Mouse (Mus musculus): Measurements from ENCODE around the gene Mrpl1. TPM values are rescaled to one million over a fixed set of nuclear protein-coding genes. Genes with fewer than 3 reads are reported as not detected.

Gene Mrpl1
- polyA plus RNA-seq, 1 experiment from 2014 or later = 15.2 TPM

- Histone ChIP-seq H3K27ac (ENCODE audit: low read length) (no peak overlapping the region), H3K36me3 (ENCODE audit: control insufficient read depth, insufficient read depth, low read length) (no peaks in the 10 kb centered on the region), H3K4me3 (ENCODE audit: low read depth, low read length) (no peak overlapping the region), H3K9ac (ENCODE audit: low read depth, low read length) (no peak overlapping the region), H3K9me3 (replicated peaks; ENCODE audit: control insufficient read depth, low read length, poor library complexity, severe bottlenecking) (no peaks in the 10 kb centered on the region), H3K4me1 (ENCODE audit: control insufficient read depth, insufficient read depth, low read length) (no peaks in the 10 kb centered on the region), H3K27me3 (ENCODE audit: control insufficient read depth, insufficient read depth, low read depth, low read length) (no peaks in the 10 kb centered on the region), H3K4me2 (ENCODE audit: low read length) (no peak overlapping the region)
- no peak for ATAC-seq
- 60% methylated on average over 6 of the region's 6 CpGs for WGBS
Measured at GRCm38 (mm10) chr5:96198271-96198670, 11.0 kb upstream of the Mrpl1 start.

- H3K4me2 ChIP-seq (ENCODE audit: low read length) = no peak overlapping the region
Measured at GRCm38 (mm10) chr5:96200269-96200668, 9.0 kb upstream of the Mrpl1 start.

DNA sequence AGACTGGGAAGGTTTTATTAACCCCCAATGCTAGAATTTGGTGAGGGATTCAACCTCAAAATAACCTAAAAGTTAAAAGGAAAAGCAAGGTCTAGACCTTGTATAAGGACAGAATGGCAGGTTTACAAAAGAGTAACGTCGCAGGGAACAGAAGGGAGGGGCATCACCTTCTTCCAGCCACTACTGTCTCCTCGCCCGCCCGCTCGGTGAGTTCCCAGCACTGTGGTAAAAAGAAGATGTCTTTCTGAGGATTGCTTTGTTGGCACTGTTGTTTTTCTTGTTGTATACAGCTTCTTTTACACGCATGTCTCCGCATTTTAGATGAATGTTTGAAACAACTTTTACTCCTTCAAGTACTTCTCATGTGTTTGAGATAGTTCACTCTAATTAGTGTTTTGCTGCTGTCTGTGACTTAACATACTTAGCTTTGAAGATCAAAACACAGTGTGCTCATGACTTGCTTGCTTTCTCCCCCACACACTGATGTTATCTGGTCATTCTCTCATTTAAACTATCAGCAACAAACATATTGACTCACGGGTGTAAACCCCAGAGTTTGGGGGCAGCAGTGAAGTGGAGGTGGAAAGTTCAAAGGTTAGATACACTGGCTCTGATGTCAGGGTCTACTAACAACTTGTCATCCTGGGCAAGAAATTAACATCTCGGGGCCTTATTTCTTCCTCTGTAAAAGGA lies 7.7 kb upstream of the Mrpl1 start:
- no peak overlapping the region for H3K9ac ChIP-seq (ENCODE audit: low read depth, low read length)
- 85% methylated on average over 10 of the region's 10 CpGs for WGBS

More at GRCm38 (mm10) chr5:96200269-96200668, 9.0 kb upstream of the Mrpl1 start:
- no peaks in the 10 kb centered on the region for H3K4me1 ChIP-seq (ENCODE audit: control insufficient read depth, insufficient read depth, low read length)
- no peak overlapping the region for H3K27ac ChIP-seq (ENCODE audit: low read length)
- no peaks in the 10 kb centered on the region for H3K27me3 ChIP-seq (ENCODE audit: control insufficient read depth, insufficient read depth, low read depth, low read length)
- H3K4me3 ChIP-seq (ENCODE audit: low read depth, low read length) = no peak overlapping the region
- 80% methylated on average over 3 of the region's 3 CpGs for WGBS
- ATAC-seq = no peak
- no peak overlapping the region for H3K9ac ChIP-seq (ENCODE audit: low read depth, low read length)
- H3K36me3 ChIP-seq (ENCODE audit: control insufficient read depth, insufficient read depth, low read length) = no peaks in the 10 kb centered on the region
- no peaks in the 10 kb centered on the region for H3K9me3 ChIP-seq (replicated peaks; ENCODE audit: control insufficient read depth, low read length, poor library complexity, severe bottlenecking)

DNA sequence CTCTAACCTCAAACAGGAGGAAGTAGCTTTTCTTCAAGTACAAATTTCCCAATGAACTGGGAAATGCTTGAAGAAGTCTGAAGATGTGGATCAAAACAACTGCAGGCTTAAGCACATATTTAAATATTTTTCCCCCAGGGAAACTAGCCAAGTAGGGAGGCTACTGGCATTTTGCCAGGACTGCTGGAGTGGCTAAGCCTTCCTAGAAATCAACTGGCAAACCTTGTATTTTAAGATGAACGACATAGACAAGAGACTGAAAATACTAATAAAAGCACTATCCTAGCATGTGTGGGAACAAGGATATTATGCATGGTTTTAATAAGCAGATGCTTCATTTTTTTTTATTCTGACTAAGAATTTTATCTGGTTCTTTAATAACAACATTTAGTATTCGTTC lies 2.4 kb upstream of the Mrpl1 start:
- no peak overlapping the region for H3K27ac ChIP-seq (ENCODE audit: low read length)
- WGBS = 47% methylated on average over 2 of the region's 2 CpGs

More for the DNA sequence above, 7.7 kb upstream of the Mrpl1 start:
- no peak overlapping the region for H3K4me2 ChIP-seq (ENCODE audit: low read length)
- no peaks in the 10 kb centered on the region for H3K27me3 ChIP-seq (ENCODE audit: control insufficient read depth, insufficient read depth, low read depth, low read length)
- no peaks in the 10 kb centered on the region for H3K36me3 ChIP-seq (ENCODE audit: control insufficient read depth, insufficient read depth, low read length)
- no peak overlapping the region for H3K27ac ChIP-seq (ENCODE audit: low read length)
- ATAC-seq = no peak
- H3K9me3 ChIP-seq (replicated peaks; ENCODE audit: control insufficient read depth, low read length, poor library complexity, severe bottlenecking) = no peaks in the 10 kb centered on the region
- no peak overlapping the region for H3K4me3 ChIP-seq (ENCODE audit: low read depth, low read length)
- H3K4me1 ChIP-seq (ENCODE audit: control insufficient read depth, insufficient read depth, low read length) = no peaks in the 10 kb centered on the region

GRCm38 (mm10) chr5:96207531-96207930 lies 1.8 kb upstream of the Mrpl1 start:
- no peak for ATAC-seq
- no peaks in the 10 kb centered on the region for H3K27me3 ChIP-seq (ENCODE audit: control insufficient read depth, insufficient read depth, low read depth, low read length)
- H3K4me2 ChIP-seq (ENCODE audit: low read length) = no peak overlapping the region
- no peak overlapping the region for H3K4me3 ChIP-seq (ENCODE audit: low read depth, low read length)
- no peaks in the 10 kb centered on the region for H3K9me3 ChIP-seq (replicated peaks; ENCODE audit: control insufficient read depth, low read length, poor library complexity, severe bottlenecking)
- H3K36me3 ChIP-seq (ENCODE audit: control insufficient read depth, insufficient read depth, low read length) = no peaks in the 10 kb centered on the region
- H3K9ac ChIP-seq (ENCODE audit: low read depth, low read length) = no peak overlapping the region
- H3K4me1 ChIP-seq (ENCODE audit: control insufficient read depth, insufficient read depth, low read length) = peaks cover 12% of the 10 kb centered on the region
- WGBS = 49% methylated on average over 2 of the region's 2 CpGs
- no peak overlapping the region for H3K27ac ChIP-seq (ENCODE audit: low read length)

More for the DNA sequence above, 2.4 kb upstream of the Mrpl1 start:
- Histone ChIP-seq H3K27me3 (ENCODE audit: control insufficient read depth, insufficient read depth, low read depth, low read length) (no peaks in the 10 kb centered on the region), H3K4me2 (ENCODE audit: low read length) (no peak overlapping the region), H3K9me3 (replicated peaks; ENCODE audit: control insufficient read depth, low read length, poor library complexity, severe bottlenecking) (no peaks in the 10 kb centered on the region), H3K4me3 (ENCODE audit: low read depth, low read length) (no peak overlapping the region), H3K9ac (ENCODE audit: low read depth, low read length) (no peak overlapping the region), H3K36me3 (ENCODE audit: control insufficient read depth, insufficient read depth, low read length) (no peaks in the 10 kb centered on the region), H3K4me1 (ENCODE audit: control insufficient read depth, insufficient read depth, low read length) (peaks cover 12% of the 10 kb centered on the region)
- no peak for ATAC-seq

- H3K4me2 ChIP-seq (ENCODE audit: low read length) = no peak overlapping the region
- H3K36me3 ChIP-seq (ENCODE audit: control insufficient read depth, insufficient read depth, low read length) = no peaks in the 10 kb centered on the region
- WGBS = 64% methylated on average over 4 of the region's 4 CpGs
- H3K9ac ChIP-seq (ENCODE audit: low read depth, low read length) = no peak overlapping the region
- ATAC-seq = no peak
- H3K27me3 ChIP-seq (ENCODE audit: control insufficient read depth, insufficient read depth, low read depth, low read length) = no peaks in the 10 kb centered on the region
- peaks cover 12% of the 10 kb centered on the region for H3K4me1 ChIP-seq (ENCODE audit: control insufficient read depth, insufficient read depth, low read length)
- H3K4me3 ChIP-seq (ENCODE audit: low read depth, low read length) = no peak overlapping the region
- no peaks in the 10 kb centered on the region for H3K9me3 ChIP-seq (replicated peaks; ENCODE audit: control insufficient read depth, low read length, poor library complexity, severe bottlenecking)
- H3K27ac ChIP-seq (ENCODE audit: low read length) = no peak overlapping the region
Measured at GRCm38 (mm10) chr5:96208543-96208942, 750 bp upstream of the Mrpl1 start.

- Histone ChIP-seq H3K4me2 (ENCODE audit: low read length) (peak overlapping the region; percentile 87), H3K36me3 (ENCODE audit: control insufficient read depth, insufficient read depth, low read length) (0 out of 2 replicates have a peak, but pooled peaks cover 2% of the 10 kb centered on the region), H3K4me3 (ENCODE audit: low read depth, low read length) (peak overlapping the region; percentile 53), H3K27ac (ENCODE audit: low read length) (peak overlapping the region; percentile 64), H3K9me3 (replicated peaks; ENCODE audit: control insufficient read depth, low read length, poor library complexity, severe bottlenecking) (no peaks in the 10 kb centered on the region), H3K9ac (ENCODE audit: low read depth, low read length) (peak overlapping the region; percentile 75), H3K4me1 (ENCODE audit: control insufficient read depth, insufficient read depth, low read length) (peaks cover 12% of the 10 kb centered on the region), H3K27me3 (ENCODE audit: control insufficient read depth, insufficient read depth, low read depth, low read length) (no peaks in the 10 kb centered on the region)
- under 1% methylated on average over 35 of the region's 35 CpGs for WGBS
- ATAC-seq = peak; percentile 98
Measured at GRCm38 (mm10) chr5:96209916-96210583, 757 bp downstream of the Mrpl1 start.

DNA sequence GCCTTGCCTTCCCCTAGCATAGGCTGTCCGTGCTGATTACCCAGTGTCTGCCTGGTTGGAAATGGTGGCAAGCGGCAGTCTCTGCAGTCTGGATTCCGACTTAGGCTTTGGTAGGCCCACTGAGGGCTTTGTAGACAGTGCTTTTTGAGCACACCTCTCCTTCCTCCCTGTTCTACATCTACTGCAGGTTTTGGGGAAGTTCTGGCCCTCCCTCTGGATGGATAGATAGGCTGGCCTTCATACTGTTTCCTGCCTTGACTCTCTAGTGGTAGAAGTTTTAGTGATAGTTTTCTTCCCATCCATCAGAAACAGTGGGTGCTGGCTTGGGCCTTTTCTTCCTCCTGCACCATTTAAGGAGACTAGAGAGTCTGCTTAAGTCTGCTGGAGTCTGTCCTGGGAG lies 9.4 kb downstream of the Mrpl1 start:
- no peak overlapping the region for H3K27ac ChIP-seq (ENCODE audit: low read length)

GRCm38 (mm10) chr5:96219512-96219911 lies 10.2 kb downstream of the Mrpl1 start:
- 0 out of 2 replicates have a peak, but pooled peaks cover 3% of the 10 kb centered on the region for H3K4me1 ChIP-seq (ENCODE audit: control insufficient read depth, insufficient read depth, low read length)
- no peaks in the 10 kb centered on the region for H3K9me3 ChIP-seq (replicated peaks; ENCODE audit: control insufficient read depth, low read length, poor library complexity, severe bottlenecking)
- H3K9ac ChIP-seq (ENCODE audit: low read depth, low read length) = no peak overlapping the region
- no peaks in the 10 kb centered on the region for H3K27me3 ChIP-seq (ENCODE audit: control insufficient read depth, insufficient read depth, low read depth, low read length)
- 52% methylated on average over 4 of the region's 4 CpGs for WGBS
- no peak overlapping the region for H3K4me2 ChIP-seq (ENCODE audit: low read length)
- no peak overlapping the region for H3K27ac ChIP-seq (ENCODE audit: low read length)
- H3K36me3 ChIP-seq (ENCODE audit: control insufficient read depth, insufficient read depth, low read length) = 0 out of 2 replicates have a peak, but pooled peaks cover 2% of the 10 kb centered on the region
- no peak overlapping the region for H3K4me3 ChIP-seq (ENCODE audit: low read depth, low read length)
- ATAC-seq = no peak

More for the DNA sequence above, 9.4 kb downstream of the Mrpl1 start:
- H3K4me2 ChIP-seq (ENCODE audit: low read length) = no peak overlapping the region
- H3K9me3 ChIP-seq (replicated peaks; ENCODE audit: control insufficient read depth, low read length, poor library complexity, severe bottlenecking) = no peaks in the 10 kb centered on the region
- no peak overlapping the region for H3K9ac ChIP-seq (ENCODE audit: low read depth, low read length)
- no peak overlapping the region for H3K4me3 ChIP-seq (ENCODE audit: low read depth, low read length)
- ATAC-seq = no peak
- no peaks in the 10 kb centered on the region for H3K27me3 ChIP-seq (ENCODE audit: control insufficient read depth, insufficient read depth, low read depth, low read length)
- WGBS = 63% methylated on average over 3 of the region's 3 CpGs
- 0 out of 2 replicates have a peak, but pooled peaks cover 3% of the 10 kb centered on the region for H3K4me1 ChIP-seq (ENCODE audit: control insufficient read depth, insufficient read depth, low read length)
- H3K36me3 ChIP-seq (ENCODE audit: control insufficient read depth, insufficient read depth, low read length) = 0 out of 2 replicates have a peak, but pooled peaks cover 2% of the 10 kb centered on the region
